Mouse (Mus musculus) heart, embryonic 15.5 days (tissue): ENCODE measurements around the gene C2cd3. TPM values are rescaled to one million over a fixed set of nuclear protein-coding genes. Genes with fewer than 3 reads are reported as not detected.
A peak's percentile ranks its signal among the peaks of the same experiment; 100 is the strongest.

ENCODE experiments used
- ATAC-seq: fragments of 200-750 bp; cut with Nextera tagmentation; replicated peaks from 2 replicates; pipeline ENCODE4 v1.8.0; 2017; ENCODE audit warnings: low read depth, moderate TSS enrichment; ENCODE audit not compliant: insufficient number of reproducible peaks, insufficient read depth, low FRiP score
- H3K27ac ChIP-seq: fragments of 300-500 bp; sonication (generic); 2 replicates; pipeline ENCODE4 v1.5.1; 2015; ENCODE audit warnings: mild to moderate bottlenecking, inconsistent platforms
- H3K27me3 ChIP-seq: fragments of 300-500 bp; sonication (generic); 2 replicates; pipeline ENCODE4 v1.6.1; 2015; ENCODE audit warnings: inconsistent platforms
- H3K36me3 ChIP-seq: fragments of 300-500 bp; sonication (generic); 2 replicates; pipeline ENCODE4 v1.6.1; 2015; ENCODE audit warnings: mild to moderate bottlenecking, inconsistent platforms
- H3K4me1 ChIP-seq: fragments of 300-500 bp; sonication (generic); replicated peaks from 2 replicates; pipeline ENCODE4 v1.6.1; 2015; ENCODE audit warnings: inconsistent platforms
- H3K4me2 ChIP-seq: fragments of 300-500 bp; sonication (generic); 2 replicates; pipeline ENCODE4 v1.6.1; 2015; ENCODE audit warnings: inconsistent platforms, mild to moderate bottlenecking, moderate library complexity
- H3K4me3 ChIP-seq: fragments of 300-500 bp; sonication (generic); 2 replicates; pipeline ENCODE4 v1.5.1; 2015; ENCODE audit warnings: mild to moderate bottlenecking, inconsistent platforms
- H3K9ac ChIP-seq: fragments of 300-500 bp; sonication (generic); 2 replicates; pipeline ENCODE4 v1.6.1; 2015; ENCODE audit warnings: mild to moderate bottlenecking, inconsistent platforms
- H3K9me3 ChIP-seq: fragments of 300-500 bp; sonication (generic); replicated peaks from 2 replicates; pipeline ENCODE4 v1.6.1; 2016; ENCODE audit warnings: inconsistent platforms
- WGBS: fragments of 180-500 bp; shearing (Covaris S2); methylation state at CpG from one replicate; pipeline ENCODE4 v1.1.7; 2015; ENCODE audit warnings: mixed read lengths; 5-methylcytosine and 5-hydroxymethylcytosine counted together
- polyA plus RNA-seq: library from polyadenylated mRNA; unstranded; fragments of >200 nt; fragmentation: Nextera tagmentation; extraction: Ambion mirVana; gene quantifications from 2 replicates; pipeline ENCODE4 v1.2.1, GENCODE M21; 2015

The C2cd3 gene
- 11.8 and 14.6 TPM in 2 replicates for polyA plus RNA-seq

GRCm38 (mm10) chr7:100371495-100372451 is at the start of gene C2cd3, which contains the start of gene Ppme1:
C2cd3 (plus strand) TSS chr7:100372233.
Ppme1 (minus strand) TSS chr7:100372307.
- WGBS, result under 1% methylated on average over 54 of the region's 54 CpGs
- Histone ChIP-seq H3K4me1 (peaks cover 15% of the 10 kb centered on the region), H3K9me3 (no peaks in the 10 kb centered on the region), H3K4me3 (peak within 1 kb of the TSS; percentile 74), H3K4me2 (peak within 1 kb of the TSS; percentile 69), H3K27ac (peak within 1 kb of the TSS; percentile 94), H3K9ac (peak within 1 kb of the TSS; percentile 78), H3K36me3 (peaks cover 14% of the 10 kb centered on the region), H3K27me3 (no peaks in the 10 kb centered on the region)
- ATAC-seq, result peak; percentile 98

- no peak overlapping the region for H3K4me2 ChIP-seq
- ATAC-seq, result no peak
- no peaks in the 10 kb centered on the region for H3K4me1 ChIP-seq
- H3K27me3 ChIP-seq, result no peaks in the 10 kb centered on the region
- no peak overlapping the region for H3K27ac ChIP-seq
- H3K4me3 ChIP-seq, result no peak overlapping the region
- H3K9me3 ChIP-seq, result no peaks in the 10 kb centered on the region
- no peak overlapping the region for H3K9ac ChIP-seq
- peaks cover 23% of the 10 kb centered on the region; the same call in 1 of the 2 replicates for H3K36me3 ChIP-seq
- 46% methylated on average over 3 of the region's 3 CpGs for WGBS
These were observed 48.3 kb upstream of the C2cd3 start for GRCm38 (mm10) chr7:100323721-100324120.

- Histone ChIP-seq H3K27ac (no peak overlapping the region), H3K9me3 (no peaks in the 10 kb centered on the region), H3K4me1 (no peaks in the 10 kb centered on the region), H3K27me3 (no peaks in the 10 kb centered on the region), H3K4me2 (no peak overlapping the region), H3K9ac (no peak overlapping the region), H3K4me3 (no peak overlapping the region), H3K36me3 (peaks cover 34% of the 10 kb centered on the region; the same call in 1 of the 2 replicates)
- no peak for ATAC-seq
- whole genome bisulfite sequencing, result 73% methylated on average over 6 of the region's 6 CpGs
These were observed 46.6 kb upstream of the C2cd3 start for GRCm38 (mm10) chr7:100325482-100325881.

GRCm38 (mm10) chr7:100327514-100327913 is 44.5 kb upstream of the C2cd3 start:
- no peak overlapping the region for H3K9ac ChIP-seq

GRCm38 (mm10) chr7:100328636-100329035 is 43.4 kb upstream of the C2cd3 start:
- no peak overlapping the region for H3K9ac ChIP-seq
- 73% methylated on average over 4 of the region's 4 CpGs for WGBS
- H3K9me3 ChIP-seq, result no peaks in the 10 kb centered on the region
- ATAC-seq, result no peak
- H3K27me3 ChIP-seq, result no peaks in the 10 kb centered on the region
- H3K4me1 ChIP-seq, result no peaks in the 10 kb centered on the region
- peaks cover 61% of the 10 kb centered on the region for H3K36me3 ChIP-seq
- no peak overlapping the region for H3K4me3 ChIP-seq
- H3K4me2 ChIP-seq, result no peak overlapping the region
- H3K27ac ChIP-seq, result no peak overlapping the region

More at GRCm38 (mm10) chr7:100327514-100327913, 44.5 kb upstream of the C2cd3 start:
- Histone ChIP-seq H3K4me1 (no peaks in the 10 kb centered on the region), H3K4me3 (no peak overlapping the region), H3K27ac (no peak overlapping the region), H3K4me2 (no peak overlapping the region), H3K9me3 (no peaks in the 10 kb centered on the region), H3K36me3 (peaks cover 51% of the 10 kb centered on the region), H3K27me3 (no peaks in the 10 kb centered on the region)
- WGBS, result 82% methylated on average over 7 of the region's 7 CpGs
- ATAC-seq, result 0 out of 2 replicates have a peak, but pooled peaks have one; percentile 37

- ATAC-seq, result no peak
- Histone ChIP-seq H3K4me3 (no peak overlapping the region), H3K27me3 (no peaks in the 10 kb centered on the region), H3K27ac (no peak overlapping the region), H3K9me3 (no peaks in the 10 kb centered on the region), H3K36me3 (peaks cover 69% of the 10 kb centered on the region), H3K4me2 (no peak overlapping the region), H3K4me1 (no peaks in the 10 kb centered on the region), H3K9ac (no peak overlapping the region)
- 83% methylated on average over 3 of the region's 3 CpGs for WGBS
These were observed 40.8 kb upstream of the C2cd3 start for GRCm38 (mm10) chr7:100331269-100331668.

- 90% methylated on average over 2 of the region's 2 CpGs for WGBS
- Histone ChIP-seq H3K9ac (no peak overlapping the region), H3K4me1 (no peaks in the 10 kb centered on the region), H3K4me3 (no peak overlapping the region), H3K27me3 (no peaks in the 10 kb centered on the region), H3K27ac (no peak overlapping the region), H3K9me3 (no peaks in the 10 kb centered on the region), H3K4me2 (no peak overlapping the region), H3K36me3 (peaks cover 82% of the 10 kb centered on the region)
- no peak for ATAC-seq
These were observed 36.1 kb upstream of the C2cd3 start for GRCm38 (mm10) chr7:100335921-100336320.

GRCm38 (mm10) chr7:100354984-100355383 is 17.0 kb upstream of the C2cd3 start:
- WGBS, result 52% methylated on average over 4 of the region's 4 CpGs
- ATAC-seq, result peak; percentile 81; the same call in 1 of the 2 replicates
- Histone ChIP-seq H3K27ac (peak overlapping the region; percentile 68), H3K9me3 (no peaks in the 10 kb centered on the region), H3K4me2 (no peak overlapping the region), H3K27me3 (no peaks in the 10 kb centered on the region), H3K4me3 (no peak overlapping the region), H3K9ac (no peak overlapping the region), H3K4me1 (peaks cover 2% of the 10 kb centered on the region; the same call in 1 of the 2 replicates), H3K36me3 (peaks cover 3% of the 10 kb centered on the region)

GRCm38 (mm10) chr7:100356324-100356723 is 15.7 kb upstream of the C2cd3 start:
- no peak overlapping the region for H3K27ac ChIP-seq
- no peaks in the 10 kb centered on the region; the same call in 1 of the 2 replicates for H3K36me3 ChIP-seq
- H3K9me3 ChIP-seq, result no peaks in the 10 kb centered on the region
- H3K4me3 ChIP-seq, result no peak overlapping the region
- H3K4me1 ChIP-seq, result peaks cover 2% of the 10 kb centered on the region; the same call in 1 of the 2 replicates
- H3K9ac ChIP-seq, result no peak overlapping the region
- no peaks in the 10 kb centered on the region for H3K27me3 ChIP-seq
- H3K4me2 ChIP-seq, result no peak overlapping the region
- ATAC-seq, result no peak
- 82% methylated on average over 5 of the region's 5 CpGs for WGBS

- H3K4me1 ChIP-seq, result peaks cover 2% of the 10 kb centered on the region; the same call in 1 of the 2 replicates
- ATAC-seq, result no peak
- H3K9me3 ChIP-seq, result no peaks in the 10 kb centered on the region
- no peak overlapping the region for H3K4me3 ChIP-seq
- H3K9ac ChIP-seq, result no peak overlapping the region
- H3K4me2 ChIP-seq, result no peak overlapping the region
- H3K27ac ChIP-seq, result no peak overlapping the region
- no peaks in the 10 kb centered on the region; the same call in 1 of the 2 replicates for H3K36me3 ChIP-seq
- 80% methylated on average over 1 of the region's 1 CpGs for WGBS
- no peaks in the 10 kb centered on the region for H3K27me3 ChIP-seq
These were observed 15.3 kb upstream of the C2cd3 start for GRCm38 (mm10) chr7:100356768-100357167.

GRCm38 (mm10) chr7:100357856-100358255 is 14.2 kb upstream of the C2cd3 start:
- ATAC-seq, result no peak
- H3K4me3 ChIP-seq, result no peak overlapping the region

More at GRCm38 (mm10) chr7:100357856-100358255, 14.2 kb upstream of the C2cd3 start:
- H3K36me3 ChIP-seq, result no peaks in the 10 kb centered on the region; the same call in 1 of the 2 replicates
- no peaks in the 10 kb centered on the region for H3K27me3 ChIP-seq
- H3K27ac ChIP-seq, result no peak overlapping the region
- no peak overlapping the region for H3K9ac ChIP-seq
- no peaks in the 10 kb centered on the region for H3K9me3 ChIP-seq
- H3K4me2 ChIP-seq, result no peak overlapping the region
- peaks cover 2% of the 10 kb centered on the region; the same call in 1 of the 2 replicates for H3K4me1 ChIP-seq
